Mouse (Mus musculus): ENCODE measurements around the gene Orai3.
A peak's percentile ranks its signal among the peaks of the same experiment; 100 is the strongest.

Gene Orai3

DNA sequence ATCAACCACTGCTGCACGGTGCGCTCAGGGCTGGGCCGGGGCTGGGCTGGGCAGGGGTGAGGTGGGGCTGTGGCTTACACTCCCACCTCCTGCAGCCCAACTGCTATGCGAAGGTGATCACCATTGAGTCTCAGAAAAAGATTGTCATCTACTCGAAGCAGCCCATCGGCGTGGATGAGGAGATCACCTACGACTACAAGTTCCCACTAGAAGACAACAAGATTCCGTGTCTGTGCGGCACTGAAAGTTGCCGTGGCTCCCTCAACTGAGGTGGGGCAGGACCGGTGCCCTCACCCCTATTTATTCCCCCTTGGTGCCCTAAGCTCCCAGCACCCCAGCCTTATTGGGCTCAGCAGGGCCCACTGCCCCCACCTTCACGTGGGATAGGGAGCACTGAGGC is 29.6 kb downstream of the Orai3 start:
- DNase-seq (ENCODE audit: low spot score), result no peak

- no peak for DNase-seq (ENCODE audit: low spot score)
These were observed 30.1 kb downstream of the Orai3 start for GRCm38 (mm10) chr7:127799738-127800137.

- DNase-seq (ENCODE audit: low spot score), result peak; percentile 90
These were observed 30.9 kb downstream of the Orai3 start, which contains the start of gene Hsd3b7 for GRCm38 (mm10) chr7:127800435-127801009. Gene Hsd3b7, plus strand, starts transcription at chr7:127800604.

DNA sequence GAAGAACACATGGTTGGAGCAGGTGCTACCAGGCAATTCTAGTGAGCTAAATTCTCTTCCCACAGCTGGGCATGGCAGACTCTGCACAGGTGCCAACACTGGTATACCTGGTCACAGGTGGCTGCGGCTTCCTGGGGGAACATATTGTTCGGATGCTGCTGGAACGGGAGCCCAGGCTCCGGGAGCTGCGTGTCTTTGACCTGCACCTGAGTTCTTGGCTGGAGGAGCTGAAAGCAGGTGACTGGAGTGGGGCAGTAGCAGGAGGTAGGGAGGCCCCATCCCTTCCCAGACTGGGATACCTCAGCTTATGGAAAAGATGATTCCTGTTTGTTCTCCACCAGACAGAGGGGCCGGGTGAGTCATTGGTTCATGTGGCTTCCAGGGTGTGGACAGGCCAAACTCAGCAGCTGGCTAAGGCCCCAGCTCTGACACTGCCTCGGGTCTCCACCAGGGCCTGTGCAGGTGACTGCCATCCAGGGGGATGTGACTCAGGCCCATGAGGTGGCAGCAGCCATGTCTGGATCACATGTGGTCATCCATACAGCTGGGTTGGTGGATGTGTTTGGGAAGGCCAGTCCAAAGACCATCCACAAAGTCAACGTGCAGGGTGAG is 31.5 kb downstream of the Orai3 start:
- peak; percentile 52 for DNase-seq (ENCODE audit: low spot score)

- DNase-seq (ENCODE audit: low spot score), result no peak
These were observed 32.7 kb downstream of the Orai3 start for GRCm38 (mm10) chr7:127802313-127802712.

- no peak for DNase-seq (ENCODE audit: low spot score)
These were observed 39.2 kb downstream of the Orai3 start for GRCm38 (mm10) chr7:127808821-127809220.

- no peak for DNase-seq (ENCODE audit: low spot score)
These were observed 40.2 kb downstream of the Orai3 start for GRCm38 (mm10) chr7:127809846-127810245.

GRCm38 (mm10) chr7:127810650-127811049 is 41.0 kb downstream of the Orai3 start:
- DNase-seq (ENCODE audit: low spot score), result no peak

DNA sequence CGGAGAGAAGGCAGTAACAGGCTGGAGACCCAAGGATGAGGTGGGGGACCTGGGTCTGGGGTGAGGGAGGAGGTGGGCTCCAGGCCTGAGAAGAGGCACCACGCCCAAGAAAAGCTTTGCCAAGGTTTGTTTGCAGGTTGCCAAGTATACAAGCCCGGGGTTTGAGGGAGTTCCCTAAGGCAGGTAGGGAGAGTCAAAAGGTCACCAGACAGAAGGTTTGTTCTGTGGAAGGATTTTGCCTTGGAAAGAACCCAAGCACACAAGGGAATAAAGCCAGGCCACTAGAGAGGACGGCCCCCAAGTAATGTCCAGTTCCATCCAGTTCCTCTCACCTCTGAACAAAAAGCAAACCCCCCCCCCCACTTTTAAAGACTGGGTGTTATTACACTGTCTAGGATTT is 41.6 kb downstream of the Orai3 start:
- no peak for DNase-seq (ENCODE audit: low spot score)

DNA sequence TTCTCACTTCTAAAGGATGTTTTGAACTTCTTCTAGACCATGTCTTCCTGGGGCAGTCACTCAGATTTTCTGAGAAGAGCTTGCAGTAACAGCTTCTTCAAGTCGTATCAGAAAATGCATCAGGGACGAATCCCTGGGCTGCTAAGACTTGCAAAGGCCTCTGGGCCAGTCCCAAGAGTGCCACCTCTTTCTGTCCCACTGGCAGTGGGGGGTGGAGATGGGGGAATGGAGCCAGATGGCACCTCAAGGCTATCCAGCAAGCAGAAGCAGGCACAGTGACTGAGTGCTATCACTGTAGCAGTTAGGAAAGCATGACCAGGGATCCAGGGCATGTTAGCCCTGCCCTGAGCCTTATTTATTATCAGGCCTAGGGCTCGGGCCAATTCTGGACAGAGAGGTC is 42.7 kb downstream of the Orai3 start:
- DNase-seq (ENCODE audit: low spot score), result no peak

DNA sequence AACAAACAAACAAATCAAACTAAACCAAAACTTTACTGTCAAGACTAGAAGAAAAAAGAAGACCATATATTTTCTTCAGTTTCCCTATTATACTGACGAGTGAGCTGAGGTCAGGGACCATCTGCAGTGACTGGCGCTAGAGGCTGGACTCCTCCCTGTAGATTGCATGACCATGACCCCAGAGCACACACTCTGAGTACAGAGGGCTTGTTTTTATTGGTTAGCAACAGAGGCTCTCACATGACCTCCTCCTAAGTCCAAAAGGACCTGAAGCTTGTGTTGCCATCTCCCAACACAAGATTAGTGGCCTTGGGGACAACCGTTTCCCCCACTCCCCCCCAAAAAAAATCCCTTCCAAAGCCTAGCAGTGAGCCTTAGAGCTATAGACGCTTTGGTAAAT is 44.2 kb downstream of the Orai3 start:
- DNase-seq (ENCODE audit: low spot score), result no peak

DNA sequence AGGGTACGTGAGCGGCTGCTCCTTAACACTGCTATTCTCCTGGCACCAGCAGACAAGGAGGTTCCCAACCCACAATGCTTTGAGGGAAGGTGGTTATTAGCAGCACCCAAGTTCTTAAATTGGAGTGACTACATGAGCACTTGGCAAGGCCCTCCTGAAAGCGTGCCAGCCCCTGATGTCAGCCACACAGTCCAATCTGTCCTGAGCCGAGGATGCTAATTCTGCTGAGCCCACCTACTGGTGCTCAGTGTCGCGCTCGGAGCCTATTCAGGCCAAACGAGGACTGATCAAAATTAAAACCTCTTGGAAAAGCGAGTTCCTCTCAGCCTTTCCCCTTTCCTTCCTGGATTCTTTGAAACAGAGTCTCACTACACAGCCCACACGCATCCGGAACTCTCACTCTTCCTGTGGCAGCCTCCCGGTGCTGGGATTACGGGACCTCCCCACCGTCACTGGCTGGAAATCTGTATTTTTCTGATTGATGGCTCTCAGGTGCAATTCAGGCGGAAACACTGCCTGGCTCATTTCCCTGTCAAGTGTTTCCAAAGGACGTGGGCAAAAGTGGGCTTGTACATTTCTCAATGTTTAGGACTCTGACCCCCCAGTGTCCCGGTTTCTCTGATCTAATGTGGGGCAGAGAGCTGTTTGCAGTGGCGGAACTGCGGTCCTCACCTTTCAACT is 44.8 kb downstream of the Orai3 start:
- peak; percentile 81 for DNase-seq (ENCODE audit: low spot score)

DNA sequence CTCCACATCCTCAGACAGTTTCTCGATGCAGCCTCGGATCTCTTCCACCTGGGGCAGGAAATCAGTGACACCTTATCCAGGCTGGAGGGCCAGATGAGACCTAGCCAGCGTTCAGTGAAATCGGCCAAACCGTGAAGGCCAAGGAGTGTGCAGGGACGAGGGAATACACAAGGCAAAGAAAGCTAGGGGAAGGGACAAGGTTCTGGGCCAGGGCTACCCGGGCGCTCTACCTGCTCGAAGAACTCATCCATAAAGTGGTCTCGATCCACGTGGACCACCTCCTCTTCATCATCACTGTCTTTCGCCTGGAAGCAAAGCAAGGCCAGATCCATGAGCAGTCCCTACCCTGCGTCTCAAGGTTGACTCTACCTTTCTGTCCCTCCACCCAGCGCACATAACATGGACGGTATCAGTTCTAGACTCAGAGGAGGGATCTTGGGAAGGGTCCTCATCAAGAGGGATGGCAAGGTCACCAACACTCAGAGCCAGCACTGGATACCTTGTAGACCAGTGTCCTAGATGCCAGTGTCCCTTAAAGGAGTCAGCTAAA is 45.6 kb downstream of the Orai3 start:
- no peak for DNase-seq (ENCODE audit: low spot score)

DNA sequence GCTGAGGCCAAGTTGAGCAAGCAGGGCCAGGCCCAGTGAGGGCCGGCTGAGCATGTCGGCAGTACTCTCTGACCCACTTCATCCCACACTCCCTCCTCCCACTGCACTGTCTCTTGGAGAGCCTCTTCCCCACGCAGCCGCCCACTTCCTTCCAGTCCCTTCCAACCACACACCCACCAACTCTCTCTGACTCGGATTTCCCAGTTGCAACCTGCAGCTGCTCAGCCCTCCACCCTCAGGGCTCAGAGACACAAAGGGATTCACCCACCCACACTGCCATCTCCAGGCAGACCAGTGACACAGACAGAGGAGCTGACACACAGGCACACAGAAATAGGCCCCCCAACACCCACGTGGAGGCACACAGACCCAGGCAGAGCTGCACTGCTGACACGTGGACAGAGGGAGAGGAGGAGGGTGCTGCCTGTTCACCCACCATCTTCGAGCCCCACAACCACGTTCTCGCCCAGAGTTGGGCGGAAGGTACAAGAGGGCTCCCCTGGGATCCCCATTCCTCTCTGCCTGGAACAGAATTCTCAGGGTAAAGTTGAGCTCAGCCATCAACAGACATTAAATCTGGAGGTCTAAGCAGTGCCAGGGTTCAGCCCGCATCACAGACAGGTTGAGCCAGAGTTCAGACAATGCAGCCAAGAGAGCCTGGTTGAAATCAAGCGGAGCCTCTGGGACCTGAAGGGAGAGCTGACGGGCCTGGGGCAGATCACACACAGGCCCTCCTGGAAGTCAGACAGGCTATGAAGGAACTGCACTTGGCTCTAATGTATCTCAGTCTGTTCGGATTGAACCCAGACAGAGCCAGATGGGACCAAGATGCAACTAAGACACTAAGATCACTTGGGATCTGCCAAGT is 46.6 kb downstream of the Orai3 start:
- DNase-seq (ENCODE audit: low spot score), result peak; percentile 70

DNA sequence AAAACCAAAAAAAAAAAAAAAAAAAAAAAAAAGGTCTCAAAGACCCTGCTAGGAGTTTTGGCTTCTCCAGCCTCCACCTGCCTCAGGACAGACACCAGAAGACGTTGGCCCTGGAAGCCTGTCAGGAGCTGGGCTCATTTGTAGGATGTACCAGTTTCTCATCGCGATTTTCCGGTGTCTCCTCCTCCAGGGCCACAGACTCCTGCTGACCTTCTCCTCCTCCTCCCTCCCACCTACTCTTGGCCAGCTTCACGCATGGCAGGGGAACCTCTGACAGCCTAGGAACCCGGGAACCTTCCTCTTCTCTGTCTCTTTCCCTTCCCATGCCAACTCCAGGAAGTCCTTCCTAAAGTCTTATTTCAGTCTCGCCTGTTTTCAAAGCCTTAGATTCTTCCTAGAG is 47.4 kb downstream of the Orai3 start:
- DNase-seq (ENCODE audit: low spot score), result no peak

GRCm38 (mm10) chr7:127817776-127818175 is 48.2 kb downstream of the Orai3 start:
- DNase-seq (ENCODE audit: low spot score), result no peak

- DNase-seq (ENCODE audit: low spot score), result no peak
These were observed 51.4 kb downstream of the Orai3 start for GRCm38 (mm10) chr7:127820836-127821509.

GRCm38 (mm10) chr7:127822494-127822893 is 52.9 kb downstream of the Orai3 start:
- no peak for DNase-seq (ENCODE audit: low spot score)

- no peak for DNase-seq (ENCODE audit: low spot score)
These were observed 53.9 kb downstream of the Orai3 start for GRCm38 (mm10) chr7:127823236-127824171.

DNA sequence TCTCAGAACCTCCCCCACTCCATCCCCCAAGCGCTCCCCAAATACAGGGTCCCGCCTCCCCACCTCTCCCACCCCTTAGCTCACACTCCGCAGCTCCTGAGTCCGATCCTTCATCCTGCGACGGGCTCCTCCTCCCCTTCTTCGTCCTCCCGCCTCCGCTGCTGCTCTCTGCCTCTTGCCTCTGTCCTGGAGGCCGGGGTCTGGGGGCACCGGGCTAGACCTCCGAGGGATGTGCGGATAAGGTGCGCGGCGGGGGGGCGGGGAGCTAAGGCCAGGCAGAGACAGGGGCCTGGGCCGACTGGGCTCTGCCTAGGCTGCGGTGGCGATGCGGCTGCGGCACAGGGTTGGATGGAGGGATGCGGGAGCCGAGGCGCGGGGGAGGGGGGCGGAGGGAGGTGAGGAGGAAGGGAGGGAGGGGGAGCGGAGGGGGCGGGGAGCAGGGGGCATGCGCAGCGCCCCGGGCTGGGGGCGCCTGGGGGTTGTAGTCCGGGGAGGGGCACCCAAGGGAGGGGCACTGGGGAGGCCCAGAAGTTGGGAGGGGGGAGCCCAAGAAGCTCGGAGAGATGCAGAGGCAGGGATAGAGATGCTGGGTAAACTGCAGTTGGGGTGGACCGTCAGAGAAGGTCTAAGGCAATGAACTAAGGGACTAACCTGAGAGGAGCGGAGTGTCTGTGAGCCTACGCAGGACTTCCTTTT is 54.7 kb downstream of the Orai3 start, which contains the start of the genes Stx4a and Stx1b:
Gene Stx4a (plus strand): TSS at position 119 of the 696 bp plus-strand sequence.
Gene Stx1b (minus strand): TSS at position 374 of the 696 bp plus-strand sequence.
- DNase-seq (ENCODE audit: low spot score), result peak; percentile 58
